Mouse (Mus musculus): Measurements from ENCODE around the gene Nos3.
"Not testable (repeated sequence)": the region's sequence is repeated elsewhere in the genome, so short reads cannot be mapped to it uniquely, and the experiment has no call there.

The Nos3 gene

GRCm38 (mm10) chr5:24374666-24375328 is 10.2 kb downstream of the Nos3 start:
- no peak for DNase-seq (ENCODE audit: low spot score in 2 of 2)

- no peak for DNase-seq (ENCODE audit: low spot score in 2 of 2)
Measured at GRCm38 (mm10) chr5:24378700-24379099, 14.1 kb downstream of the Nos3 start.

GRCm38 (mm10) chr5:24379501-24379900 is 14.9 kb downstream of the Nos3 start:
- no peak for DNase-seq (ENCODE audit: low spot score in 2 of 2)

GRCm38 (mm10) chr5:24380499-24380898 is 15.9 kb downstream of the Nos3 start:
- DNase-seq (ENCODE audit: low spot score in 2 of 2): no peak

- no peak for DNase-seq (ENCODE audit: low spot score in 2 of 2)
Measured at GRCm38 (mm10) chr5:24381486-24381885, 16.9 kb downstream of the Nos3 start.

DNA sequence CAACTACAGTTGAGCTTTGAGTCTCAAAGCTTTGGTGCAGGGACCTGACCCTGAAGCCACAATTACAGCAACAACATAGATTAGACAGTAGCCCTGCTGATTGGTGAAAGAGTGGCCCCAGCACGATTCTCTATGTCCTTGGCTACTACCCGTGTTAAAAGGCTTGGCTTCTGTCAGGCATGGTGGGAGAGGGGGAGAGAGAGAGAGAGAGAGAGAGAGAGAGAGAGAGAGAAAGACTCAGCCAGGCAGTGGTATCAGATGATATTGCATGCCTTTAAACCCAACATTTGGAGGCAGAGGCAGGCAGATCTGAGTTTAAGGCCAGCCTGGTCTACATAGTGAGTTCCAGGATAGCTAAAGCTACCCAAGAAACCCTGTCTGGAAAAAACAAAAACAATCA is 17.4 kb downstream of the Nos3 start:
- no peak for DNase-seq (ENCODE audit: low spot score in 2 of 2)

DNA sequence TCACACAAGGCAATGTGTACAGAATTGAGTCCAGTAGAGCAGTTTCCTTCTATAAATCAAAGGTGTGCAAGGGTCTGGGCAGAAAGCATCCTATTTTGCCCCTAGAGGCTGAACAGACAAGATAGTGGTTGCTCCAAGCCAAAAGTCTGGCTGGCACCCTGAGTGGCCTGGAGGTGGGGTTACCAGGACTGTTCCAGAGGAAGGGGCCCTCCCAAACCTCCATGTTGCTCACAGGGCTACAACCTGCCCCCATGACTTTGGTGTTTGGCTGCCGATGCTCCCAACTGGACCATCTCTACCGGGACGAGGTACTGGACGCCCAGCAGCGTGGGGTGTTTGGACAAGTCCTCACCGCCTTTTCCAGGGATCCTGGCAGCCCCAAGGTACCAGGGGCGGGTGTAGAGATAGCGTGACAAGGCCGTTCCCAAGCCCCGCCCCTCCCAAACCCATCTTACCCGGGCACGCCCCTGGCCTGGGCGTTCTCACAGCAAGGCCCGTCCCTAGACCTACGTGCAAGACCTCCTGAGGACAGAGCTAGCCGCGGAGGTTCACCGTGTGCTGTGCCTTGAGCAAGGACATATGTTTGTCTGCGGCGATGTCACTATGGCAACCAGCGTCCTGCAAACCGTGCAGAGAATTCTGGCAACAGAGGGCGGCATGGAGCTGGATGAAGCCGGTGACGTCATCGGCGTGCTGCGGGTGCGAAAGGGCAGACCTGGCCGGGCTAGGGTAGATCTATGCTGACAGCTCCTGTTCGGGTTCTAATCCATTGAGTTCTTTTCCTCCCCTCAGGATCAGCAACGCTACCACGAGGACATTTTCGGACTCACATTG is 18.6 kb downstream of the Nos3 start:
- peak; percentile 82 to 90 for DNase-seq (ENCODE audit: low spot score in 2 of 2)

DNA sequence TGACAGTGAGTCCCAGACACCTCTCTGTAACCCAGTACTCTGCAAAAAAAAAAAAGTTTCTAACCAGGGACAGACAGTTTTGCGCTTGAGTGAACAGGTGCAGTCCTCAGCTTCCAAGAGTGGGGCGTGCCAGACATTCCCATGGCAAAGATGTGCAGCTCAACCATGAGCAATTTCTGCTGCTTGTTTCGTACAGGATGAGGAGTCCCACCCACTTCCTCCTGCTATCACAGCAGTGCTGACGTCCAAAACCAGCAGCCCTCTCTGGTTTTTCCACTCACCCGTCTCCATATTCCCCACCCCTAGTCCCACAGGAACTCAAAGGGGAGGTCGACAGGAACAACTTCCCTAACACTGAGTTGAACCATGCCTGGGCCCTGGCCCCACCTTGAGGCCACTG is 19.8 kb downstream of the Nos3 start:
- no peak for DNase-seq (ENCODE audit: low spot score in 2 of 2)

GRCm38 (mm10) chr5:24385374-24385773 is 20.8 kb downstream of the Nos3 start:
- no peak for DNase-seq (ENCODE audit: low spot score in 2 of 2)

DNA sequence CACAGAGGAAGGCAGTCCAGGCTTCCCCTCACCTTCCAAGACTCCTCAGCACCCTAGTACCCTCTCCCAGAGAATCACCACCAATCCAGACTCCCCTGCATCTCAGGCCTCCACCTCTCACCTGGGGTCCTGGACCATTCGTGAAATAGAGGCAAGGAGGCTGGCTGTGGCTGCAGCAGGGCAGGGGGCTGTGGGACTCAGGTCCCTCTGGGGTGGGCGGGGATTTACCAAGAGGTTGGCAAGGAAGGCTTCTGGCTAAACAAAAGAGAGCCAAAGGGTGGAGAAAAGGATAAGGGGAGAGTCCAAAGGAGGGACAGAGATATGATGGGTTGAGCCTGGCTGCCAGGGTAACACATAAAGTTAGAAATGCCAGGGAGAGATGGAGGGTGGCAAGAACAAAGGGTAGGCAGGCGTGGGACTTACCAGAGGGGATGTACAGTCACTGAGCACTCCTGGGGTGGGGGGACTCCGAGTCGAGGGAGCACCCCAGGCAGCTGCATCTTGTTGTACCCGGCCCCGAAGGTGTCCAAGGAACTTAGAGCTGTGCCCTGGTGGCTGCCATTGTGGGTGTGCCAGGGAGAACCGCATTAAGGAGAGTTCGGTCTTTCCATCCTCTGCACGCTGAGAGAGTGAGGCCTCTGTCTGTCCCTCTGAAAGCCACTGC is 21.4 kb downstream of the Nos3 start:
- DNase-seq (ENCODE audit: low spot score in 2 of 2): no peak

GRCm38 (mm10) chr5:24387264-24388241 is 22.9 kb downstream of the Nos3 start:
- DNase-seq (ENCODE audit: low spot score in 2 of 2): peak in 1 of 2 experiments; percentile 36

DNA sequence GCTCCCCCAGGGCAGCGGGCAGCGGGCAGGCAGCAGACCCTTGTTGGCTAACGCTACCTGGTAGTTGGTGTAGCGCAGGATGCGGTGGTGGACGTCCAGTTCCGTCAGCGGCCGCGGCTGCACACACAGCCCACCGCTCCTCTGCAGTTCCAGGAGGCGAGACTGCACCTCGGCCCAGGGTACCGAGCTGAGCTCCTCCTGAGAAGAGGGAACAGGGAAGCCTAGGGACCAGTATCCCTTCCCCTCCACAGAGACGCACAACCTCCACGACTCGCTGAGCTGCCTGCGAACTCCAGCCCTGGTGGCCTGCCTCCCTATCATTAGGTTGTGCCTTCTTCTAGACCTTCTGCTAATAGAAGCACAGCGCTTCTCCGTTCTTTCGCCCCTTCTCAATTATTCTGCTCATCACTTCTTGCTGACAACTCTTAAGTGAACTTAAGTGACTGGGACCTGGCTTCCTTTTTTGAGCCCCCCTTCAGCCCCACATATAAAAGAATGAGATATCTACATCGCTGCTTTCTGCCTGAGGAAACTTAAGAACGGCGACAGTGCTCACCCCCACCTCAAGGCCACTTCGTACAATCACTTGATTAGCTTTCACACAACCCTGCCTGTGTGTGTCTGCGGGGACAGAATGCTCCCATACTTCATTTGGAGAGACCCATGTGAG is 23.8 kb downstream of the Nos3 start:
- DNase-seq (ENCODE audit: low spot score in 2 of 2): no peak

- no peak for DNase-seq (ENCODE audit: low spot score in 2 of 2)
Measured at GRCm38 (mm10) chr5:24389011-24389657, 24.5 kb downstream of the Nos3 start.

GRCm38 (mm10) chr5:24389658-24390020 is 25.0 kb downstream of the Nos3 start:
- no peak for DNase-seq (ENCODE audit: low spot score in 2 of 2)

DNA sequence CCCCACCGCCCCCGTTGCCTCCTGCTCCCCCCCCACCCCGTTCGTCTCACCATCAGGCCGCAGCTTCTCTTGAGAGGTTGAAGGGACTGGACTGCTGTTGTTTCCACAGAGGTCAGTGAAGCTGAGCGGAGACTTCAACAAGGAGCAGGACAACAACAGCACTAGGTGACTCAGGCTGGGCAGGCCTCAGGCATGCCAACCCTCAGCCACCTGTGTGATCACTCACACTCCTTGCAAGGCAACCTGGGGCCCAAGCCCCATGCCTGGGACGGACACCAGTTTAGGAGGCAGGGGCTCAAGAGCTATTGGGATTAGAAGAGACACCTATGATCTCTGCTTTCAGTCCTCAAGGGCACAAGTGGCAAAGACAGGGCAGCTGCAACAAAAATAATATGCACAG is 27.3 kb downstream of the Nos3 start, which contains the start of gene Atg9b:
Gene Atg9b, minus strand, starts transcription at position 280 of the 400 bp plus-strand sequence.
- DNase-seq (ENCODE audit: low spot score in 2 of 2): no peak

DNA sequence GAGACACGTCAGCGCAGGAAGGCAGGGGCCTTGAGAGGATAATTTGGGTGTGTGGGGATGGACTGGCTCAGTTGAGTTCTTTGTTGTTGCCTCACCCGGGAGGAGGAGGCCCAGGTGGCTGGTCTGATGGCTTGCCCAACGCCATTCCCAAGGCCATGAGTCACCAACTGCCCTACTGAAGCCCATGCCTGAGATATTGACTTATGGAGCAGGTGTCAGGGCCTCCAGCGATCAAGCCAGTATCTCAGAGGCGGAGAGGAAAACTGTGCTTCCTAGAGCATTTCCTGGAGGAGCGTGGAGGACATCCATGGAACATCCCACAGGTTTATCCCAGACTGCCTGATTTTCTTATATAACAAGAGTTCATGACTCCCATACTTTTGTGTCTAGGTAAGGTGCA is 28.1 kb downstream of the Nos3 start:
- no peak for DNase-seq (ENCODE audit: low spot score in 2 of 2)

- DNase-seq (ENCODE audit: low spot score in 2 of 2): peak; percentile 72 to 86
Measured at GRCm38 (mm10) chr5:24393392-24393997, 28.9 kb downstream of the Nos3 start, which contains the start of gene Abcb8. Abcb8 (plus strand) TSS chr5:24393663.

GRCm38 (mm10) chr5:24394165-24394894 is 29.7 kb downstream of the Nos3 start:
- DNase-seq (ENCODE audit: low spot score in 2 of 2): peak; percentile 87 to 91

GRCm38 (mm10) chr5:24396254-24396653 is 31.6 kb downstream of the Nos3 start:
- DNase-seq (ENCODE audit: low spot score in 2 of 2): not testable (repeated sequence)

Measured in urinary bladder, postnatal 4 days (tissue).